In genomic region chr9:9886210-9886609, GRCm38 (mm10) we compare ENCODE assay signal across 11 mouse cellular contexts.
DNase-seq lines count a peak whose midpoint lies in the region.
"Had no signal": no experiment of that assay in that cellular context is flagged by ENCODE, and none has a peak within 500 bp of the region (broad histone marks: within the 10 kb centered on the region; RNA-seq: fewer than 3 reads in every experiment).

No protein-coding gene starts in this region.

- peak; percentile 9 to 64 for DNase-seq in adrenal gland, adult (ENCODE audit: inconsistent age in 2 of 2, low spot score in 1 of 2)
- no peak for DNase-seq in adrenal gland, postnatal 4 days (ENCODE audit: low spot score in 2 of 2)
- DNase-seq in kidney, adult 8-10 months = peak; percentile 8 to 19
- DNase-seq in kidney, adult 18-20 months = no peak
- DNase-seq in urinary bladder, postnatal 25 days (ENCODE audit: low spot score) = peak; percentile 3
- no peak for DNase-seq in urinary bladder, postnatal 4 days (ENCODE audit: low spot score in 2 of 2)
- DNase-seq in cerebellum, postnatal 14 days = no peak
- no peak for DNase-seq in left cerebral cortex, adult 8-10 months (ENCODE audit: low spot score in 2 of 2)
- DNase-seq: cerebellum, adult 18-20 months; lung, embryonic 14.5 days; right cerebral cortex, adult 18-20 months had no signal

Comparison
In these comparisons a context has a peak if more than half of its experiments do, and no peak if none do; other contexts are left out.
1. DNase-seq: peak in adrenal gland, adult (2 of 2), kidney, adult 8-10 months (2 of 2) and urinary bladder, postnatal 25 days (single experiment); none in adrenal gland, postnatal 4 days (0 of 2), kidney, adult 18-20 months (single experiment), urinary bladder, postnatal 4 days (0 of 2), cerebellum, postnatal 14 days (0 of 2) and left cerebral cortex, adult 8-10 months (0 of 2).